Mouse (Mus musculus) R1 (cell line): ENCODE data around the gene Phlpp2.
"Not testable (repeated sequence)": the region's sequence is repeated elsewhere in the genome, so short reads cannot be mapped to it uniquely, and the experiment has no call there.

Experiments
- DNase-seq: peaks from one replicate; pipeline ENCODE4 v3.0.0-alpha.2; 2018; ENCODE audit warnings: low read depth, low spot score

Phlpp2 gene

GRCm38 (mm10) chr8:109868003-109868679 is at the start of gene Phlpp2:
TSS of gene Phlpp2 (plus strand) at chr8:109868542.
- DNase-seq: peak; percentile 89

GRCm38 (mm10) chr8:109823561-109823960 is 44.8 kb upstream of the Phlpp2 start:
- DNase-seq: no peak

GRCm38 (mm10) chr8:109839822-109840221 is 28.5 kb upstream of the Phlpp2 start:
- no peak for DNase-seq

- no peak for DNase-seq
These were observed 25.9 kb upstream of the Phlpp2 start for GRCm38 (mm10) chr8:109842468-109842867.

GRCm38 (mm10) chr8:109847866-109848265 is 20.5 kb upstream of the Phlpp2 start:
- no peak for DNase-seq

GRCm38 (mm10) chr8:109848981-109849380 is 19.4 kb upstream of the Phlpp2 start:
- no peak for DNase-seq

GRCm38 (mm10) chr8:109853423-109853822 is 14.9 kb upstream of the Phlpp2 start:
- peak; percentile 77 for DNase-seq

GRCm38 (mm10) chr8:109854522-109854921 is 13.8 kb upstream of the Phlpp2 start:
- DNase-seq: no peak

GRCm38 (mm10) chr8:109855451-109855850 is 12.9 kb upstream of the Phlpp2 start:
- DNase-seq: no peak

- no peak for DNase-seq
These were observed 4.9 kb upstream of the Phlpp2 start for GRCm38 (mm10) chr8:109863398-109863797.

GRCm38 (mm10) chr8:109864798-109865197 is 3.5 kb upstream of the Phlpp2 start:
- DNase-seq: no peak

- no peak for DNase-seq
These were observed 2.8 kb upstream of the Phlpp2 start for GRCm38 (mm10) chr8:109865536-109865935.

- no peak for DNase-seq
These were observed 1.7 kb upstream of the Phlpp2 start for GRCm38 (mm10) chr8:109866690-109867089.

GRCm38 (mm10) chr8:109868680-109869361 is 479 bp downstream of the Phlpp2 start:
- DNase-seq: peak; percentile 54

GRCm38 (mm10) chr8:109871056-109871455 is 2.7 kb downstream of the Phlpp2 start:
- DNase-seq: no peak

GRCm38 (mm10) chr8:109873800-109874199 is 5.5 kb downstream of the Phlpp2 start:
- DNase-seq: not testable (repeated sequence)

- no peak for DNase-seq
These were observed 11.8 kb downstream of the Phlpp2 start for GRCm38 (mm10) chr8:109880012-109880662.

GRCm38 (mm10) chr8:109885294-109885693 is 17.0 kb downstream of the Phlpp2 start:
- peak; percentile 70 for DNase-seq

GRCm38 (mm10) chr8:109889211-109889610 is 20.9 kb downstream of the Phlpp2 start:
- peak; percentile 15 for DNase-seq

GRCm38 (mm10) chr8:109890794-109891585 is 22.6 kb downstream of the Phlpp2 start:
- DNase-seq: peak; percentile 87

- peak; percentile 37 for DNase-seq
These were observed 26.3 kb downstream of the Phlpp2 start for GRCm38 (mm10) chr8:109894636-109895035.

GRCm38 (mm10) chr8:109895355-109895754 is 27.0 kb downstream of the Phlpp2 start:
- no peak for DNase-seq
